Mouse (Mus musculus) embryonic stem cell, embryonic (primary cell): ENCODE measurements around the gene Ccdc194.

Experiments used
- CTCF ChIA-PET, 4 experiments: fragments of 300-600 bp in 2 of 4; fragments of 350-600 bp in 2 of 4; sonication (Branson Sonifier 250); formaldehyde crosslinking; loops; one replicate each; lab custom pipeline; 2022; ENCODE audit warnings: inconsistent platforms in 2 of 4; lab: Charles Lee
- POLR2A ChIA-PET, 4 experiments: fragments of 300-600 bp in 2 of 4; fragments of 350-600 bp in 2 of 4; sonication (Branson Sonifier 250); formaldehyde crosslinking; loops; one replicate each; lab custom pipeline; 2022; ENCODE audit warnings: antibody characterized with exemption in 4 of 4, inconsistent platforms in 1 of 4; lab: Charles Lee

The Ccdc194 gene

GRCm38 (mm10) chr8:71509316-71509715, 16.2 kb downstream of the Ccdc194 start:
- POLR2A ChIA-PET: interaction anchor here in 3 of 4 experiments (0.7 to 4.3 kb wide), 21 partner anchors 10 to 125 kb away, joined by 3 to 50 read pairs (median 11); partner anchors contain the start of genes Ccdc194 (in 1 of the 3), Dda1 (in 1 of the 3), Gtpbp3 (in 1 of the 3) and Mrpl34 (in 1 of the 3)
- CTCF ChIA-PET: interaction anchor here (0.5 to 4.4 kb wide), 16 partner anchors 9 to 689 kb away, joined by 3 to 47 read pairs (median 9); no protein-coding TSS in a partner anchor

- ChIA-PET POLR2A (interaction anchor here (0.6 to 4.3 kb wide), 83 partner anchors 9 to 809 kb away, joined by 3 to 50 read pairs (median 4); partner anchors contain the start of genes Colgalt1 (in 3 of the 4), Mvb12a (in 3 of the 4), Arrdc2 (in 2 of the 4) and Ccdc194 (in 2 of the 4)), CTCF (interaction anchor here (0.5 to 4.4 kb wide), 42 partner anchors 9 to 610 kb away, joined by 3 to 47 read pairs (median 5); partner anchors contain the start of genes Mrpl34 (in 3 of the 4), Dda1 (in 1 of the 4), Nr2f6 (in 1 of the 4) and Rpl18a (in 1 of the 4))
Measured at GRCm38 (mm10) chr8:71507589-71508104, 17.9 kb downstream of the Ccdc194 start.

- ChIA-PET CTCF (interaction anchor here (0.6 to 4.4 kb wide), 6 partner anchors 13 to 184 kb away, joined by 3 to 14 read pairs (median 3); no protein-coding TSS in a partner anchor), POLR2A (interaction anchor here in 3 of 4 experiments (1.1 to 3.9 kb wide), 3 partner anchors 28 to 666 kb away, joined by 3 to 34 read pairs (median 5); partner anchors contain the start of genes Arrdc2 (in 1 of the 3) and Mvb12a (in 1 of the 3))
Measured at GRCm38 (mm10) chr8:71505979-71506378, 19.5 kb downstream of the Ccdc194 start.

- POLR2A ChIA-PET: interaction anchor here in 2 of 4 experiments (1.1 to 3.9 kb wide), 2 partner anchors 28 to 666 kb away, joined by 3 to 34 read pairs; partner anchors contain the start of gene Arrdc2 (in 1 of the 2)
- CTCF ChIA-PET: interaction anchor here in 3 of 4 experiments (0.6 to 4.4 kb wide), 5 partner anchors 13 to 183 kb away, joined by 3 to 14 read pairs (median 3); no protein-coding TSS in a partner anchor
Measured at GRCm38 (mm10) chr8:71505326-71505725, 20.2 kb downstream of the Ccdc194 start.

- ChIA-PET POLR2A (interaction anchor here in 1 of 4 experiments (0.6 kb wide), 1 partner anchor 33 kb away, joined by 4 read pairs; no protein-coding TSS in a partner anchor), CTCF (interaction anchor here in 1 of 4 experiments (0.6 kb wide), 1 partner anchor 19 kb away, joined by 3 read pairs; no protein-coding TSS in a partner anchor)
Measured at GRCm38 (mm10) chr8:71504349-71504748, 21.2 kb downstream of the Ccdc194 start.

- CTCF ChIA-PET: interaction anchor here (0.5 to 2.1 kb wide), 27 partner anchors 8 to 619 kb away, joined by 3 to 17 read pairs (median 4); partner anchors contain the start of genes Dda1 (in 1 of the 4) and Mrpl34 (in 1 of the 4)
- POLR2A ChIA-PET: interaction anchor here (0.6 to 4.9 kb wide), 36 partner anchors 9 to 1724 kb away, joined by 3 to 50 read pairs (median 4); partner anchors contain the start of genes Mrpl34 (in 3 of the 4), Ccdc194 (in 2 of the 4), Gtpbp3 (in 2 of the 4) and Ap1m1 (in 1 of the 4)
Measured at GRCm38 (mm10) chr8:71498816-71499690, 26.5 kb downstream of the Ccdc194 start.

GRCm38 (mm10) chr8:71497881-71498501, 27.5 kb downstream of the Ccdc194 start:
- POLR2A ChIA-PET: interaction anchor here (0.7 to 4.9 kb wide), 33 partner anchors 10 to 800 kb away, joined by 3 to 50 read pairs (median 4); partner anchors contain the start of genes Mrpl34 (in 3 of the 4), Ccdc194 (in 2 of the 4), Gtpbp3 (in 2 of the 4) and Ap1m1 (in 1 of the 4)
- CTCF ChIA-PET: interaction anchor here (0.5 to 2.1 kb wide), 23 partner anchors 9 to 668 kb away, joined by 3 to 17 read pairs (median 3); partner anchors contain the start of gene Mrpl34 (in 1 of the 4)

GRCm38 (mm10) chr8:71497077-71497645, 28.4 kb downstream of the Ccdc194 start:
- ChIA-PET POLR2A (interaction anchor here in 3 of 4 experiments (1.0 to 4.9 kb wide), 10 partner anchors 10 to 799 kb away, joined by 3 to 50 read pairs (median 6); partner anchors contain the start of genes Gtpbp3 (in 1 of the 3), Jund (in 1 of the 3) and Mrpl34 (in 1 of the 3)), CTCF (interaction anchor here in 3 of 4 experiments (0.5 to 2.1 kb wide), 10 partner anchors 11 to 99 kb away, joined by 3 to 17 read pairs (median 4); no protein-coding TSS in a partner anchor)

- CTCF ChIA-PET: interaction anchor here (0.6 to 1.9 kb wide), 11 partner anchors 10 to 99 kb away, joined by 3 to 9 read pairs (median 3); no protein-coding TSS in a partner anchor
- POLR2A ChIA-PET: interaction anchor here in 3 of 4 experiments (0.6 to 4.9 kb wide), 9 partner anchors 9 to 819 kb away, joined by 3 to 50 read pairs (median 6); partner anchors contain the start of genes Gtpbp3 (in 1 of the 3) and Mrpl34 (in 1 of the 3)
Measured at GRCm38 (mm10) chr8:71496481-71496880, 29.0 kb downstream of the Ccdc194 start.

- POLR2A ChIA-PET: interaction anchor here in 3 of 4 experiments (0.6 to 4.9 kb wide), 6 partner anchors 12 to 81 kb away, joined by 3 to 50 read pairs (median 5); partner anchors contain the start of gene Mrpl34 (in 1 of the 3)
- CTCF ChIA-PET: interaction anchor here (0.7 to 1.7 kb wide), 16 partner anchors 9 to 122 kb away, joined by 3 to 12 read pairs (median 6); partner anchors contain the start of gene Colgalt1 (in 1 of the 4)
Measured at GRCm38 (mm10) chr8:71495811-71496210, 29.7 kb downstream of the Ccdc194 start.

- ChIA-PET CTCF (interaction anchor here (0.6 to 1.7 kb wide), 21 partner anchors 13 to 1063 kb away, joined by 3 to 12 read pairs (median 4); partner anchors contain the start of gene Colgalt1 (in 1 of the 4)), POLR2A (interaction anchor here in 3 of 4 experiments (0.6 to 4.9 kb wide), 6 partner anchors 10 to 924 kb away, joined by 3 to 50 read pairs (median 4); no protein-coding TSS in a partner anchor)
Measured at GRCm38 (mm10) chr8:71495039-71495438, 30.5 kb downstream of the Ccdc194 start.

- ChIA-PET POLR2A (interaction anchor here in 3 of 4 experiments (0.5 to 4.4 kb wide), 15 partner anchors 10 to 591 kb away, joined by 3 to 25 read pairs (median 5); partner anchors contain the start of genes Dda1 (in 2 of the 3), Mrpl34 (in 2 of the 3), Abhd8 (in 1 of the 3) and Ankle1 (in 1 of the 3)), CTCF (interaction anchor here in 3 of 4 experiments (0.8 to 2.5 kb wide), 5 partner anchors 11 to 103 kb away, joined by 3 to 6 read pairs (median 3); partner anchors contain the start of gene Mrpl34 (in 1 of the 3))
Measured at GRCm38 (mm10) chr8:71488454-71488853, 37.1 kb downstream of the Ccdc194 start.

GRCm38 (mm10) chr8:71487691-71488445, 37.6 kb downstream of the Ccdc194 start, which contains the start of gene Gtpbp3:
TSS of gene Gtpbp3 (plus strand) at chr8:71488103.
- POLR2A ChIA-PET: interaction anchor here in 3 of 4 experiments (0.5 to 4.4 kb wide), 15 partner anchors 10 to 591 kb away, joined by 3 to 25 read pairs (median 5); partner anchors contain the start of genes Dda1 (in 2 of the 3), Mrpl34 (in 2 of the 3), Abhd8 (in 1 of the 3) and Ankle1 (in 1 of the 3)
- CTCF ChIA-PET: interaction anchor here in 3 of 4 experiments (0.8 to 2.5 kb wide), 5 partner anchors 10 to 102 kb away, joined by 3 to 6 read pairs (median 3); partner anchors contain the start of gene Mrpl34 (in 1 of the 3)

- CTCF ChIA-PET: interaction anchor here in 2 of 4 experiments (0.6 to 1.2 kb wide), 4 partner anchors 10 to 681 kb away, joined by 3 to 5 read pairs (median 4); partner anchors contain the start of gene Mast3 (in 1 of the 2)
- POLR2A ChIA-PET: interaction anchor here in 3 of 4 experiments (0.5 to 3.8 kb wide), 4 partner anchors 12 to 819 kb away, joined by 4 to 14 read pairs (median 8); partner anchors contain the start of genes Abhd8 (in 1 of the 3), Dda1 (in 1 of the 3) and Mrpl34 (in 1 of the 3)
Measured at GRCm38 (mm10) chr8:71486136-71486529, 39.4 kb downstream of the Ccdc194 start.
